Mouse (Mus musculus) liver, adult 2 months (tissue): ENCODE results near the gene Trim72.
"Not testable (repeated sequence)": the region's sequence is repeated elsewhere in the genome, so short reads cannot be mapped to it uniquely, and the experiment has no call there.

Experiments
- CTCF ChIP-seq: fragments of 200-500 bp; IDR thresholded peaks from 2 replicates; pipeline ENCODE4 v1.5.1; 2011; ENCODE audit warnings: low read depth, low read length, control low read depth
- POLR2A ChIP-seq: fragments of 200-500 bp; IDR thresholded peaks from 2 replicates; pipeline ENCODE4 v1.6.1; 2011; ENCODE audit warnings: low read length, control low read depth; ENCODE audit not compliant: insufficient read depth; ENCODE audit errors: extremely low read depth

DNA sequence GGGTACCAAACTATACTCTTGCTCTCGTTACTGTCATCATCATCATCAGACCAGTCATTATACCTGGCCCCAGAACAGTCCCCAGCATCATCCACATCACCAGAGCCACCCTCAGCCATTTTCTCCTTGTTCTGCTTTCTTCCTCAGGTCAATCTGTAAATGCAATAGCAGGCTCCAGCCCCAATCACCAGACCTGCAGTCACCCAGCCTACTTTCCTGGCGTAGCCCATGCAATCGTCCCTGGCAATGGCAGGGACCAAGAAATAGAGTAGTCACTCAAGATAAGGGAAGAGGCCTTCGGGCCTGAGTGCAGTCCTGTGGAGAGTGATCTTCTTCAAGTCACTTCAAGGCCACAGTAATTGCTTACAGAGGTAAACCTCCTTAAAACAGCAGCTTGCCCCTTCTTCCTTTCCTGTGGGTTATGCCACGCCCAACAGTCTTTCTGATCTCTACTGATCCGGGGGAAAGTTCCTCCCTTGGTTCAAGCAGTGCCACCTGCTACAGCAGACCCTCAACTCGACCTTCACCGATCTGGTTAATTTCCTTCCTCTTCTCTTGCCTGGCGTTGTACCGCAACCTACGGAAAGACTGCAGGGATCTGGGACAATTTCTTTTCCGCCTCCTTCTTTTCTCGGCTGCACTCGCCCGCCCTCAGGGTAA, 38.5 kb downstream of the Trim72 start:
- not testable (repeated sequence) for TF ChIP-seq CTCF, POLR2A
